Mouse (Mus musculus): ENCODE data around the gene Gtf3c2. TPM values are rescaled to one million over a fixed set of nuclear protein-coding genes. Genes with fewer than 3 reads are reported as not detected.

The Gtf3c2 gene
- polyA plus RNA-seq, 1 experiment from 2014 or later, result 23.1 TPM

DNA sequence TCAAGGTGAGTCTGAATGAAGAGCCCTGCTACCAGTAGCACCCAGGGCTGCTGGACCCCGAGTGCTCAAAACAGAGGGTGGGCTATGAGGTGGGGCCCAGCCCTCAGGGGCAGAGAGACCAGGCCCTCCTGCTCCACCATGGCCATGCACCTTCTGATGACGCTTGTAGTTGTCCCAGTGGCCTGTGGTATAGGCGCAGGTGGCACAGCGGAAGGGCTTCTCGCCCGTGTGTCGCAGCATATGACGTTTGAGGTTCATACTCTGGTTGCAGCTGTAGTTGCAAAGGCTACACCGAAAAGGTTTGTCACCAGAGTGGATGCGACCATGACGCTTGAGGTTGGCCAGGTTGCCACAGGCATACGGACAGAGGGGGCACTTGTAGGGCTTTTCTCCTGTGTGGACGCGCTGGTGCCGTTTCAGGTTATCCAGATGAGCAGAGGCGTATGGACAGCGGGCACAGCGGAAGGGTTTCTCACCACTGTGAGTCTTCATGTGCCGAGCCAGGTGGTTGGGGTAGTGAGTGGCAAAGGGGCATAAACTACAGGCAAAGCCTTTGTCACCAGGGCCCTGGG lies 19.5 kb upstream of the Gtf3c2 start:
- Histone ChIP-seq H3K4me1 (replicated peaks; ENCODE audit: control insufficient read depth, insufficient read depth, low read length) (no peaks in the 10 kb centered on the region), H3K36me3 (ENCODE audit: control insufficient read depth, insufficient read depth) (peaks cover 68% of the 10 kb centered on the region), H3K4me3 (ENCODE audit: low read depth, low read length) (no peak overlapping the region), H3K9me3 (ENCODE audit: control insufficient read depth) (no peaks in the 10 kb centered on the region; the same call in 1 of the 2 replicates), H3K9ac (ENCODE audit: low read depth, low read length) (no peak overlapping the region), H3K27ac (ENCODE audit: low read depth, low read length) (peak overlapping the region; percentile 35; the same call in 1 of the 2 replicates), H3K27me3 (replicated peaks; ENCODE audit: control insufficient read depth, insufficient read depth, low read length) (no peaks in the 10 kb centered on the region), H3K4me2 (replicated peaks; ENCODE audit: low read depth) (no peak overlapping the region)
- 92% methylated on average over 19 of the region's 19 CpGs for WGBS
- no peak for ATAC-seq
- TF ChIP-seq CTCF (IDR thresholded peaks at IDR 0.05; ENCODE audit: low read depth), result no peak

DNA sequence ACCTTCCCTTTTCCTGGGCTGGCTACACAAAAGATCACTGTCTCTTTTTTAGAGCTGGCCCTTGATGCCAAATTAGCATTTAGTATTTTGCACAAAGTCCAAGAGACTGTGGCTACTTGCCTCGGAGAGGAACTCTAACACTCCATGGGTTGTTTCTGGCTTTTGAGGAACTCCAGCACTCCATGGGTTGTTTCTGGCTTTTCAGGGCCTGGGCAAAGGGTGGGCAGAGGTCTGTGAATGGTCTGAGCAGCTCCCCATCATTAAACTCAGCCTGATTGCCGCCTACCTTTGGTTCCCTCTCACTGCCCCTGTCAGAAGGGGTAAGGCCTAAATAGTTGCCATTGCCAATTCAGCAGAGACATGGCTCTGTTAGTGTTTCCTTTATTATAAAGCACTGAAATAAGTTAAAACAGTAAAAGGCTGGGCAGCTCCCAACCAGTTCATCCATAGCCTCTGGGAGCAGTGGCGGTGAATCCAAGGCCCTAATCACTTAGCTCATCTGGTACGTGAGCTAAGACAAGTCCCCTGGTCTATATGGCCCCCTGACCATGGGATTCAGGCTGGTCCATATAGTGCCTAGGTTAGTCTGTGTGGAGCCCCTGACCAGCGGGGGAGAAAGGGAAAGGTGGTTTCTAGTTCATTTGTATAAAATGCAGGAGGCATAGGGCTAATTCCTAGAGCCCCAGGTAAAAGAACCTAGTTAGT lies 18.8 kb upstream of the Gtf3c2 start:
- Histone ChIP-seq H3K9ac (ENCODE audit: low read depth, low read length) (no peak overlapping the region), H3K27ac (ENCODE audit: low read depth, low read length) (peak overlapping the region; percentile 35; the same call in 1 of the 2 replicates), H3K4me3 (ENCODE audit: low read depth, low read length) (no peak overlapping the region), H3K27me3 (replicated peaks; ENCODE audit: control insufficient read depth, insufficient read depth, low read length) (no peaks in the 10 kb centered on the region), H3K4me1 (replicated peaks; ENCODE audit: control insufficient read depth, insufficient read depth, low read length) (no peaks in the 10 kb centered on the region), H3K9me3 (ENCODE audit: control insufficient read depth) (no peaks in the 10 kb centered on the region; the same call in 1 of the 2 replicates), H3K36me3 (ENCODE audit: control insufficient read depth, insufficient read depth) (peaks cover 66% of the 10 kb centered on the region), H3K4me2 (replicated peaks; ENCODE audit: low read depth) (no peak overlapping the region)
- TF ChIP-seq CTCF (IDR thresholded peaks at IDR 0.05; ENCODE audit: low read depth), result no peak
- WGBS, result 83% methylated on average over 5 of the region's 5 CpGs
- no peak for ATAC-seq

DNA sequence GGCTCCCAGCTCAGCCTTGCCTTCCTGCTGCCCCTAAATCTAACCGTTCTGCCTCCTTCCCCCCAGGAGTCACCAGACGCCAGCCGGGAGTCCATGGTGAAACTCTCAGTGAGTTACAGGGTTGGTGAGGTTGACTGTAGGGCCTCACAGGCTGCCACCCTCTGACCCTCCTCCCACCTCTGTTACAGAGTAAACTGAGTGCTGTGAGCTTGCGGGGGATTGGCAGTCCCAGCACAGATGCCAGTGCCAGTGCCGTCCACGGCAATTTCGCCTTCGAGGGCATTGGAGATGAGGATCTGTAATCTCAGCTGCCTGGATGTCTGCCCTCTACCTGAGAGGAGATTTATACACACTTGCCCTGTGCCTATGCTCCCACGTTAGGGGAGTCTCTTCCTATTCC lies 18.2 kb upstream of the Gtf3c2 start:
- no peak overlapping the region for H3K9ac ChIP-seq (ENCODE audit: low read depth, low read length)
- H3K27ac ChIP-seq (ENCODE audit: low read depth, low read length), result peak overlapping the region; percentile 35; the same call in 1 of the 2 replicates
- no peak for ATAC-seq
- 80% methylated on average over 9 of the region's 9 CpGs for WGBS
- no peak for TF ChIP-seq CTCF (IDR thresholded peaks at IDR 0.05; ENCODE audit: low read depth)
- H3K27me3 ChIP-seq (replicated peaks; ENCODE audit: control insufficient read depth, insufficient read depth, low read length), result no peaks in the 10 kb centered on the region
- H3K4me3 ChIP-seq (ENCODE audit: low read depth, low read length), result no peak overlapping the region
- no peak overlapping the region for H3K4me2 ChIP-seq (replicated peaks; ENCODE audit: low read depth)
- H3K9me3 ChIP-seq (ENCODE audit: control insufficient read depth), result no peaks in the 10 kb centered on the region; the same call in 1 of the 2 replicates
- H3K36me3 ChIP-seq (ENCODE audit: control insufficient read depth, insufficient read depth), result peaks cover 62% of the 10 kb centered on the region
- H3K4me1 ChIP-seq (replicated peaks; ENCODE audit: control insufficient read depth, insufficient read depth, low read length), result no peaks in the 10 kb centered on the region

DNA sequence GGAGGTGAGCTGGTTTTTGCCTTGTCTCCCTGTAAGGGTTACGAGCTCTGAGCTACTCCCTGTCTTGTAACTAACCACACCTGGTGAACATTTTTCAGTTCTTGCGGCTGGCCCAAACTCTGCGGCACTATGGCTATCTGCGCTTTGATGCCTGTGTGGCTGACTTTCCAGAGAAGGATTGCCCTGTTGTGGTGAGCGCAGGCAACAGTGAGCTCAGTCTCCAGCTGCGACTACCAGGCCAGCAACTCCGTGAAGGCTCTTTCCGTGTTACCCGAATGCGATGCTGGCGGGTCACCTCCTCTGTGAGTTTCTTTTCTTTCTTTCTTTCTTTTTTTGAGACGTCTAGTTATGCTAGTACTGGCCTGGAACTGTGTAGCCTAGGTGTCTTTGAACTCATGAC lies 17.1 kb upstream of the Gtf3c2 start:
- no peak for ATAC-seq
- Histone ChIP-seq H3K36me3 (ENCODE audit: control insufficient read depth, insufficient read depth) (peaks cover 62% of the 10 kb centered on the region), H3K4me3 (ENCODE audit: low read depth, low read length) (no peak overlapping the region), H3K27me3 (replicated peaks; ENCODE audit: control insufficient read depth, insufficient read depth, low read length) (no peaks in the 10 kb centered on the region), H3K4me1 (replicated peaks; ENCODE audit: control insufficient read depth, insufficient read depth, low read length) (no peaks in the 10 kb centered on the region), H3K9ac (ENCODE audit: low read depth, low read length) (no peak overlapping the region), H3K9me3 (ENCODE audit: control insufficient read depth) (no peaks in the 10 kb centered on the region; the same call in 1 of the 2 replicates), H3K4me2 (replicated peaks; ENCODE audit: low read depth) (no peak overlapping the region), H3K27ac (ENCODE audit: low read depth, low read length) (no peak overlapping the region)
- 91% methylated on average over 12 of the region's 12 CpGs for WGBS
- TF ChIP-seq CTCF (IDR thresholded peaks at IDR 0.05; ENCODE audit: low read depth), result no peak

DNA sequence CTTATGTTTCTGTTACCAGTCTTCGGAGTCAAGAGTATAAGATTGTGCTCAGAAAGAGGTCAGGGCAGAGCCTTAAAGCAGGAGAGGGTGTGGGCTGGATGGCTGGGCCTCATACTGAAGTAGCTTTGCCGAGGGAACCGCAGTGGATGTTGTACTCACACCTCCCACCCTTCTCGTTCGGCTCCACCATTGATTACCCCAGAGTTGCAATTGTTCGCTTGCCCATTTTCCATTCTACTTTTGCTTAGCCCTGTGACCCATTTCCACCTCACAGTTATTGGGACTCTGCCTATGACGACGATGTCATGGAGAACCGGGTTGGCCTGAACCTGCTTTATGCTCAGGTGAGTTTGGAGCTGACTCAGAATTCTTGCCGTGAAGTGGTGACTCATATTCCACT lies 16.3 kb upstream of the Gtf3c2 start:
- H3K9ac ChIP-seq (ENCODE audit: low read depth, low read length), result no peak overlapping the region
- TF ChIP-seq CTCF (IDR thresholded peaks at IDR 0.05; ENCODE audit: low read depth), result no peak
- H3K4me1 ChIP-seq (replicated peaks; ENCODE audit: control insufficient read depth, insufficient read depth, low read length), result no peaks in the 10 kb centered on the region; the same call in 1 of the 2 replicates
- WGBS, result 85% methylated on average over 10 of the region's 10 CpGs
- peak overlapping the region; percentile 5; the same call in 1 of the 2 replicates for H3K27ac ChIP-seq (ENCODE audit: low read depth, low read length)
- H3K9me3 ChIP-seq (ENCODE audit: control insufficient read depth), result no peaks in the 10 kb centered on the region; the same call in 1 of the 2 replicates
- no peak overlapping the region for H3K4me3 ChIP-seq (ENCODE audit: low read depth, low read length)
- ATAC-seq, result no peak
- H3K27me3 ChIP-seq (replicated peaks; ENCODE audit: control insufficient read depth, insufficient read depth, low read length), result no peaks in the 10 kb centered on the region
- peaks cover 62% of the 10 kb centered on the region for H3K36me3 ChIP-seq (ENCODE audit: control insufficient read depth, insufficient read depth)
- H3K4me2 ChIP-seq (replicated peaks; ENCODE audit: low read depth), result no peak overlapping the region

DNA sequence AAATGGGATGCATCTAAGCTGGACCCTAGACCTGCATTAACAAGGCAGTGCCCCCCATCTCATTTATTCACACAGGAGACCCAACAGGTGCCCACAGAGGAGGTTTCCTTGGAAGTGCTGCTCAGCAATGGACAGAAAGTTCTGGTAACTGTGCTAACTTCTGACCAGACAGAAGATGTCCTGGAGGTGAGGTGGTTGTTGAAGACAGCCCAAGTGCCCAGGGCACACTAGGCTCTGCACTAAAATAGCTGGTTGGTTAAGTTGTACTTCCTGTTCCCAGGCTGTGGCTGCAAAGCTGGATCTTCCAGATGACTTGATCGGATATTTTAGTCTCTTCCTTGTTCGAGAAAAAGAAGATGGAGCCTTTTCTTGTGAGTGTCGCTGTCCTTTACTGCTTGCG lies 15.7 kb upstream of the Gtf3c2 start:
- no peak overlapping the region for H3K9ac ChIP-seq (ENCODE audit: low read depth, low read length)
- WGBS, result 90% methylated on average over 4 of the region's 4 CpGs
- no peak overlapping the region for H3K4me3 ChIP-seq (ENCODE audit: low read depth, low read length)
- H3K27ac ChIP-seq (ENCODE audit: low read depth, low read length), result peak overlapping the region; percentile 96; the same call in 1 of the 2 replicates
- H3K36me3 ChIP-seq (ENCODE audit: control insufficient read depth, insufficient read depth), result peaks cover 64% of the 10 kb centered on the region
- H3K4me2 ChIP-seq (replicated peaks; ENCODE audit: low read depth), result no peak overlapping the region
- no peak for TF ChIP-seq CTCF (IDR thresholded peaks at IDR 0.05; ENCODE audit: low read depth)
- H3K27me3 ChIP-seq (replicated peaks; ENCODE audit: control insufficient read depth, insufficient read depth, low read length), result no peaks in the 10 kb centered on the region
- no peaks in the 10 kb centered on the region; the same call in 1 of the 2 replicates for H3K9me3 ChIP-seq (ENCODE audit: control insufficient read depth)
- H3K4me1 ChIP-seq (replicated peaks; ENCODE audit: control insufficient read depth, insufficient read depth, low read length), result no peaks in the 10 kb centered on the region; the same call in 1 of the 2 replicates
- no peak for ATAC-seq
